Mouse (Mus musculus) liver, adult (tissue): Measurements from ENCODE around the gene Cd36.

Experiments used
- GATA4 ChIP-seq: IDR thresholded peaks from 2 replicates; pipeline ENCODE4 v1.6.1; 2014; ENCODE audit warnings: mild to moderate bottlenecking, low read length; ENCODE audit not compliant: insufficient replicate concordance

The Cd36 gene

DNA sequence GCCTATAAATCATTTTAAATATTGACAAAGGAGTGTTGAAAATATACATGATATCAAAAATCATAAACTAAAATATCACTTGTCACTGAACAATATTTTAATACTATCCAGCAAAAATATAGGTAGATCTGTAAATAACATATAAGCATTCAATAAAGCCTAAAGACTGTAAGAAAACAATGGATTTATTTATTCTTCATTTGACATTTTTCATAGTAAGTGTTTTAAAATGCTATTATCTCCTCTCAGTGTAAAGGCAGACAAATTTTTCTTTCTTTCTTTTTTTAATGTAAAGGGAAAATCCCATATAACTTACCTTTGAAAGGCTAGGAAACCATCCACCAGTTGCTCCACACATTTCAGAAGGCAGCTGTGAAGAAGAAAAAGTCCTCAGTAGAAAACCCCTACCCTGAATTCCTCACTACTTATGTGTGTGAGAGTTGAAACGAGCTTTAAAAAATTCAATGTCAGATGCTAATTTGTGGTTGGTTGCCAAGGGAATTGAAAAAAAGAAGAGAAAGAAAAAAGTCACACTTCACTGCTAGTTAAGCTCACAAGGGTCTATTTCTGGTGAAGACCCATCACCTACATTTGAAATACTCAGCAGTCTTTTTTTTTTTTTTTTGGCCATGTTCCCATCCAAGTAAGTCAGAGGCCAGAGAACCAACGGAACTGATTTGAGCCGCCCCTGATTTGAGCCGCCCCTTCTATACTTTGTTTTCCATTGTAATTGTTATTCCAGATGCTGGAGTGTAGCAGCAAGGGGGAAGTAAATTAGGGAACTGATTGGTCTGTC is 53.1 kb downstream of the Cd36 start:
- no peak for TF ChIP-seq GATA4

GRCm38 (mm10) chr5:17833797-17834196 is 54.8 kb downstream of the Cd36 start:
- no peak for TF ChIP-seq GATA4

GRCm38 (mm10) chr5:17830536-17830935 is 58.1 kb downstream of the Cd36 start:
- no peak for TF ChIP-seq GATA4

DNA sequence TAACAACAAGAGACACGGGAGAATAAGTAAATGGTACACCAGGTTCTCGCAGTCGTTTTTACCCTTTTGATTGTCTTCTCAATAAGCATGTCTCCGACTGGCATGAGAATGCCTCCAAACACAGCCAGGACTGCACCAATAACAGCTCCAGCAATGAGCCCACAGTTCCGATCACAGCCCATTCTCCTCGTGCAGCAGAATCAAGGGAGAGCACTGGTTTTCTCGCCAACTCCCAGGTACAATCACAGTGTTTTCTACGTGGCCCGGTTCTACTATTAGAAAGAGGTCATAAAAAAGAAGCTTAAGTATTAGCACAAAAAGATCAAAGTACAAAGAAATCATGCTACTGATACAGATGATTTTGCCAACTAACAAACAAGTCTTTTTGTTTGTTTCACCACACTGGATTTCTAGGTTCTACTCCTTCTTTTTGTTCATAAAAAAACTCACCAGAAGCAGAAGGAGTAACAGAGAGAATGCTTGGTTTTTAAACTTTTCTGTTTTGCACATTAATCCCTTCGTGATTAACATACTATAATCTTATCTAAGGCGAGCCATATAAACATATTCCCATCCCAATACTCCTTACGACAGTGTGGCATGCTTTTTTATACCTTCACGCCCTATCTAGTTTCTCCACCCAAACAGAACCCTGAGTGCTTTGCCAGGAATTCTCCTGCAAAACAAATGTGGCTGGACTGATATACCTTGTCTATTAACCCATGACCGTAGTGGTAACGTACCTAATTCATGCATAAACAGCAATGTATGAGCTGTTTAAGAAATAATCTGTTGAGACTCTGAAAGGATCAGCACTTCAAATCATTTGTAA is 59.7 kb downstream of the Cd36 start:
- no peak for TF ChIP-seq GATA4

GRCm38 (mm10) chr5:17821395-17821794 is 67.2 kb downstream of the Cd36 start:
- TF ChIP-seq GATA4: no peak

DNA sequence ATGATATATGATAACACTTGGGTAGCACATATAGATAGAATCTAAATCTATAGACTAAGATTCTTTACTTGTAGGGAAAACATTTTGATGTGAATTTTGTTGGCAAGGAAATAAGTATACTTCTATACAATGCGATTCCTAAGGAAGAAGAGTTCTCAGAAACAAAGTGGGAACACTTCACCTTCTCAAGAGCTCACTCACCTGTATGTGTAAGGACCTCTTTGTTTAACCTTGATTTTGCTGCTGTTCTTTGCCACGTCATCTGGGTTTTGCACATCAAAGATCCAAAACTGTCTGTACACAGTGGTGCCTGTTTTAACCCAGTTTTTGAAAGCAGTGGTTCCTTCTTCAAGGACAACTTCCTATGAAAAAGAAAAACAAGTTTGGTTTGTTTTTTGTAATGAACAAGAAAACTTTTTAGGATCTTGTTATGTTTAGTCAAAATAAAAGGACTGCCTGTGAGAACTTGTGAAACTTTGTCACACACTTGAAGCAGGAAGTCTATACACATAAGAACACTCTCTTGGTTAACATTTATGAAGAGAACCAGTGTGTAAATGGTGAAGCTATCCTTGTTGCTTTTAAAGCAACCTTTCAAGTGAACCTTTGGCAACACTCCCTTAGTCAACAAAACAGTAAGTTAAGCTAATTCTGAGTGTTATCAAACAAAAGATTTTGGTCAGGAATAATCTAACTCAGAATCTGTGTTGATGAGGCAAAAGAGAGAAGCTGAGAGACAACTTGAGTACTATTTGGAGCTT is 68.2 kb downstream of the Cd36 start:
- TF ChIP-seq GATA4: no peak

- no peak for TF ChIP-seq GATA4
Measured at GRCm38 (mm10) chr5:17816170-17816569, 72.4 kb downstream of the Cd36 start.

GRCm38 (mm10) chr5:17810336-17810735 is 78.3 kb downstream of the Cd36 start:
- TF ChIP-seq GATA4: no peak

GRCm38 (mm10) chr5:17806774-17807377 is 81.7 kb downstream of the Cd36 start:
- TF ChIP-seq GATA4: no peak

DNA sequence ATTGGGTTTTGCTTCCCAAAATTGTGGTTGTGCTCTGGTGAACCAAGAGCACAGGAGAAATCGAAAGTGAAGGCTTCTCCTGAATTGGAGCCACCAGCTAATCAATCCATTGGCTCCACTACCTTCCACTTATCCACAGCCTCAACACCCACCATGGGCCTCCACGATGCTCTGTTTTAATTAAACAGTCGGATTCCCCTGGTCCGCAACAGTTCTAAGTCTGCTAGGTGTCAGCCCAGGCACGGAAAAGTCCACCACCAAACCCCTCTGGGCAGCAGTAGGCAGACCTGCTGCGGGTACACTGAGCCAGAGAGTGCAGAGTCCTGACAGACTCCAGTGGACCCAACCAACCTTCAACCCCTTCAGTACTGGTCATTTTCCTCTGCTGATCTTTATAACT is 112.0 kb downstream of the Cd36 start:
- no peak for TF ChIP-seq GATA4

DNA sequence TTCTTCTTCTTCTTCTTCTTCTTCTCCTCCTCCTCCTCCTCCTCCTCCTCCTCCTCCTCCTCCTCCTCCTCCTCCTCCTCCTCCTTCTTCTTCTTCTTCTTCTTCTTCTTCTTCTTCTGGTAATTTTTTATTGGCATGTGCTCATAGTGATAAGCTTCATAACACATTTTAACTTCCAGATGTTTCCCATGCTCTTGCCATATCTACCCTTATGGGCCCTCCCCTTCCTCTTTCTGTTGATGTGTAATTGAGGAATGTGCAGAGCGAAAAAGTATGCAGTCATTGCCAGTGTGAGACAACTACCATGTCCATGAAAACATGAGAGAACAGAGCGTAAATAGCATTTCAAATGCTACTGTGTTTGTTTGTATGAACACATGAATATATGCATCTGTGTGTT is 118.3 kb downstream of the Cd36 start:
- TF ChIP-seq GATA4: no peak

DNA sequence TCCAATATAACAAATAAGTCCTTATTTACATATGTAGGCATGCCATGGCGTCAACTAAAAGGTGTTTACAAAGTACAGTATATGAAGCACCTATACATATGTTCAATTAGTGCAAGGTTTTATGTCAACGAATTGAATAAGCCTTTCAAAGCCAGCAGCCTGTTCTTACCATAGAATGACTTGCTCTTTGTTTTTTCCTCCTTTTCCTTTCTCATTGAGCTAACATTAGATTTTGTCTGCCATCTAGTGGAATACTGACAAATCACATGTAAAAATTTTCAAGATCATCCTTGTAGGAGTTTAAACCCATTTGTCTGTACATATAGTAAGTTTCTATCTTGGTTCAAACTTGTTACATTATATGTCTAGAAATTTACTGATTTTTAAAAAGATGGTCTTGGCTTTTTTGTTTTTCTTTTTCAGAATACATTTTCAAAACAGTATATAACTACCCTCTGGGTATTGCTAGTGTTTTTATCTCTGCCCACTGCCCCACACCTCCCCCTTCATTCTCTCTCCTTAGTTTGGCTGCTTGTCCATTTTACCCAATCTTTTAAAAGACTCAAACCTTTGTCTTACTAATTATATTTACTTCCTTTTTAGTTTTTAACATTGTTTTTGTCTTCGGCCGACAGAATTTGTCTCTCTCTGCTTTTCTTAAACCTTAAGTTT is 122.5 kb downstream of the Cd36 start:
- TF ChIP-seq GATA4: no peak

DNA sequence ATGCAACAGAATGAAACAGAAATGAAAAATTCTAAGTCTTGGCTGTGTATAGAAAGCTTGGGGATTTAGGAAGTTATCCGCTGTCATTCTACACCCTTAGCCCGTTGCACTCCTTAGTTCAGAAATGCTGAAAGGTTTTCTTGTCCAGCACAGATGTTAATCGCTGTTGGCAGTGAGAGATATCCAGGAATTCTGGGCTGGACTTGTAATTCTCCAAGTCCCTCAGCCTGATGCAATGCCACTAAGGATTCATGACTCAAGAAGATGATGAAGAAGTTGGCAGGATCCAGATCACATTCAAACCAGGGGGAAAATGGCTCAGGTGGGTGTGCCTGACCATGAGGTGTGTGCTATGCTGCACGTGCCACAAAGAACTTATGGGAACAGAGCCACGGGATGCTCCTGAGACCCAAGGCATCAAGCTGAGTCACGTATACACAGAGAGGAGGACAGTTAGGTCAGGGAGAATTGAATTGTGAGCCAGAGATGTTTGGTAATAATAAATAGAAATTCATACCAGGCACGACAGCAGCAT is 135.1 kb downstream of the Cd36 start:
- TF ChIP-seq GATA4: no peak

DNA sequence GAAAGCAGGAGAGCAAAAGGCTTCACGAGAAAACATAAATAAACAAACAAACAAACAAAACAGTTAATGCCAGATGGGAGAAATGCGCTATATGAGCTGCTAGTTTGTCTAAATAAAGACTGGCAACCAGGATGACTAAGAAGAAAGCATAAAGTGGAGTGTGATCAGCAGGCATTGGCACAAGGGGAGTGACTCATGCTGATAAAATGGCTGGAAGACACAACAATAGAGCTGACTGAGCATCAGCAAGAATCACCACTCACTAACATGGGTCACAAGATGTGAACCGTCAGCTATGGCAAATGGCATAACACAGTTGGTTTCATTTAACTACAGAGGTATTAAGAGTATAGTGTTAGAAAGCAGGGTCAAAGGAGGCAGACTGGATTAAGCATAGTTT is 140.3 kb downstream of the Cd36 start:
- TF ChIP-seq GATA4: no peak

DNA sequence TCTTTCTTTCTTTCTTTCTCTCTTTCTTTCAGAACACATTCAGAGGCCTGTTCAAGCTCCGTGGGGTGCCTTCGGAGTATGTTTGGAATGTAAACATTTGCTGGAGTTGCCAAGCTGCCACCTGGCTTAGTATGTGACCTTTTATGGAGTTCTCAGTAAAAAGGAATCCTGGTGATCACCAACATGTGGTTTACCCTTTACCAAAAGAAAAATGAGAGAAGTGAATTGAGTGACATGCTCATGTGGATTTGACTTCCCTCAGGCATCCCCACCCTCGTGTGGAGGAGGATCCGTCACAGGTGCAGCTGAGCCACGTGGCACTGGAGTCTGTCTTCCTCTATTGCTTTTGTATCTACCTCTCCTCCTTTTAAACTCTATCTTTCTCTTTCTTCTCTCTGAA is 141.5 kb downstream of the Cd36 start:
- TF ChIP-seq GATA4: no peak

GRCm38 (mm10) chr5:17746520-17746919 is 142.1 kb downstream of the Cd36 start:
- no peak for TF ChIP-seq GATA4
